Mouse (Mus musculus) liver, embryonic 13.5 days (tissue): ENCODE measurements around the gene Gal. TPM values are rescaled to one million over a fixed set of nuclear protein-coding genes. Genes with fewer than 3 reads are reported as not detected.
A peak's percentile ranks its signal among the peaks of the same experiment; 100 is the strongest.

ENCODE experiments used
- ATAC-seq: fragments of 200-750 bp; cut with Nextera tagmentation; 2 replicates; pipeline ENCODE4 v1.8.0; 2017; ENCODE audit warnings: low read depth, mild to moderate bottlenecking, moderate number of reproducible peaks, moderate library complexity
- DNase-seq: peaks from one replicate; pipeline ENCODE4 v3.0.0; 2022
- H3K27ac ChIP-seq: fragments of 300-500 bp; sonication (generic); 2 replicates; pipeline ENCODE4 v1.5.1; 2015; ENCODE audit warnings: moderate library complexity, mild to moderate bottlenecking, inconsistent platforms
- H3K27me3 ChIP-seq: fragments of 300-500 bp; sonication (generic); 2 replicates; pipeline ENCODE4 v1.6.1; 2015; ENCODE audit warnings: mild to moderate bottlenecking, inconsistent platforms
- H3K36me3 ChIP-seq: fragments of 300-500 bp; sonication (generic); 2 replicates; pipeline ENCODE4 v1.6.1; 2015; ENCODE audit warnings: mild to moderate bottlenecking, inconsistent platforms
- H3K4me1 ChIP-seq: fragments of 300-500 bp; sonication (generic); replicated peaks from 2 replicates; pipeline ENCODE4 v1.6.1; 2015; ENCODE audit warnings: inconsistent platforms
- H3K4me2 ChIP-seq: fragments of 300-500 bp; sonication (generic); 2 replicates; pipeline ENCODE4 v1.6.1; 2015; ENCODE audit warnings: inconsistent platforms, mild to moderate bottlenecking, moderate library complexity
- H3K4me3 ChIP-seq: fragments of 300-500 bp; sonication (generic); replicated peaks from 2 replicates; pipeline ENCODE4 v1.5.1; 2015; ENCODE audit warnings: mild to moderate bottlenecking, inconsistent platforms
- H3K9ac ChIP-seq: fragments of 300-500 bp; sonication (generic); 2 replicates; pipeline ENCODE4 v1.6.1; 2015; ENCODE audit warnings: mild to moderate bottlenecking, inconsistent platforms
- H3K9me3 ChIP-seq: fragments of 300-500 bp; sonication (generic); replicated peaks from 2 replicates; pipeline ENCODE4 v1.6.1; 2016; ENCODE audit warnings: inconsistent platforms
- WGBS: fragments of 180-500 bp; shearing (Covaris S2); methylation state at CpG from one replicate; pipeline ENCODE4 v1.1.7; 2015; ENCODE audit not compliant: insufficient replicate concordance; 5-methylcytosine and 5-hydroxymethylcytosine counted together
- polyA plus RNA-seq: library from polyadenylated mRNA; unstranded; fragments of >200 nt; fragmentation: Nextera tagmentation; extraction: Ambion mirVana; gene quantifications from 2 replicates; pipeline ENCODE4 v1.2.1, GENCODE M21; 2015

Gene Gal
- 0.14 TPM in 1 of 2 replicates, not detected in the other for polyA plus RNA-seq

DNA sequence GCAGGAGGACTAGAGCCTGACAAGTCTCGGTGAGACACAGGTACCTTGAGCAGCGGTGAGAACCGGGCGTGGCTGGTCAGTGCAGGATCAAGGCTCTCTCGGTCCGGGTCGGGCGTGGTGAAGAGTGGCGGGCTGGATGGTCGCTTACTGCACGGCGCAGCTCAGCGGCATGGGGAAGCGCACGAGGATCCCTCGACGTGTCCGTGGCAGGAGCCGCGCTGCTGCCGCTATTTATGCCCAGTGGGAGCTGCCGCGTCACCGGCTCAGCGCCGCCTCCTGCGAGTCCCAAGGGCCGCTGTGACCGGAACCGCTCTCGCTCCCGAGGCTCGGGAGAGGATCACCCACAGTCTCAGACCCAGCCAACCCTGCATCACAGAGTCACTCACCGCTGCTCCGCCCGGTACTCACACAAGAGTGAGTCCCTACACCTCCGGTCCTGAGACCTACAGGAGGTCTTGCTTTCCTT is at the start of gene Gal:
TSS of gene Gal (minus strand) at position 277 of the 466 bp plus-strand sequence.
- Histone ChIP-seq H3K4me2 (peak within 1 kb of the TSS; percentile 45), H3K4me3 (peak within 1 kb of the TSS; percentile 22), H3K27ac (no peak within 1 kb of the TSS), H3K27me3 (peaks cover 64% of the 10 kb centered on the region), H3K9ac (no peak within 1 kb of the TSS), H3K36me3 (no peaks in the 10 kb centered on the region), H3K9me3 (no peaks in the 10 kb centered on the region), H3K4me1 (0 out of 2 replicates have a peak, but pooled peaks cover 6% of the 10 kb centered on the region)
- 2% methylated on average over 37 of the region's 37 CpGs for WGBS
- no peak for DNase-seq
- no peak for ATAC-seq

DNA sequence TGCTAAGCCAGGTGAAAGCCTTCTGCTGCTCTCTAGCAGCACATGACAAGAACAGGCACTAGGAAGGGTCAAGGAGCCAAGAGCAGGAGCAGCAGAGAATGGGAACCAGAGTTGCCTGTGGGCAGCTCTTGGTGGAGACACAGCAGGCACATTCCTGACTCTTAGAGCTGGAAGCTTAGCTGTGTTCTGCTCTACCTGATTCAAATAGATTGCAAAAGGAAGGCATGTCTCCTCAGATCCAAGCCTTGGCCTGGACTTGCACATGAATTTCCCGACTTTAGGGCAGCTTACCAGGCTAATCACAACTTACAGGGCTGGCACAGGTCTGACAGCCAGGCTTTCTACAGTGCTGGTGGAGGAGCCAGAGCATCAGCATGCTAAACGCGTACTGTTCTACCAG is 45.6 kb upstream of the Gal start:
- Histone ChIP-seq H3K9ac (no peak overlapping the region), H3K36me3 (peaks cover 99% of the 10 kb centered on the region), H3K27me3 (no peaks in the 10 kb centered on the region), H3K4me2 (no peak overlapping the region), H3K4me1 (no peaks in the 10 kb centered on the region), H3K4me3 (no peak overlapping the region), H3K27ac (no peak overlapping the region), H3K9me3 (no peaks in the 10 kb centered on the region)
- 93% methylated on average over 3 of the region's 3 CpGs for WGBS
- no peak for ATAC-seq
- DNase-seq, result no peak

DNA sequence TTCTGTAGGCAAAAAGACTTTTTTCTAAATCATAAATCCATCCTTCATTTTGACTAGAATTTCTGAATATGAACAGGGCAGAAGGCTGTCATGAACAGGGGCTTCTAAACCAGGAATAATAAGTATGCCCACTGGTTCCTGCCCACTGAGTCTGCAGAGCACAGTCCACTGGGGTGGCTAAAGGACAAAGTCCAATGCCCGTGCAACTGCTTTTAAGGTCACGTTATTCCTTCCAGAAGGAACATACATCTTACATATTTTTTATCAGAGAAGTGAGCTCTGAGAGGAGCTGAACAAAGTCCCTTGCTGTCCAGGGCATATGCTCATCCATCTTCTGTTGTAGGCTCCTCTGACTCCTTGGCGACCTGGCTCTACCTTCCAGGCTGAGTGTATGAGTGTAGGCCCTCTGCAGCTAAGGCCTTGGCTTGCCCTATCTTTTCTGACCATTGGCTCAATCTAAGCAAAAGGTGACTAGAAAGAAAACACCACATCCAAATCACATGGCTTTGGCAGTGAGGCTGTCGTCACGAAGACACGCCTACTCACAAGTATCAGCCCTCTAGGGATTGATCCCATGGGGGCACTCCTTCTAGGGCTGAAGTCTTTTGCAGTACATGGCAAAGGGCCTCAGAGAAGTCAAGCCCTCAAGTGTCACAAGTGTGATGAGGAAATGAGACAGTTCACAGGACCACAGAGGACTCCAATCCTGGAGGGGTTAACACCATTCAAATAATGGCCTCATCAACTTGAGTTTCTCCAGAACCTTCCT is 44.2 kb upstream of the Gal start:
- Histone ChIP-seq H3K27ac (no peak overlapping the region), H3K4me1 (no peaks in the 10 kb centered on the region), H3K9me3 (no peaks in the 10 kb centered on the region), H3K27me3 (no peaks in the 10 kb centered on the region), H3K9ac (no peak overlapping the region), H3K36me3 (peaks cover 98% of the 10 kb centered on the region), H3K4me3 (no peak overlapping the region), H3K4me2 (no peak overlapping the region)
- WGBS, result 85% methylated on average over 6 of the region's 6 CpGs
- DNase-seq, result no peak
- ATAC-seq, result no peak

DNA sequence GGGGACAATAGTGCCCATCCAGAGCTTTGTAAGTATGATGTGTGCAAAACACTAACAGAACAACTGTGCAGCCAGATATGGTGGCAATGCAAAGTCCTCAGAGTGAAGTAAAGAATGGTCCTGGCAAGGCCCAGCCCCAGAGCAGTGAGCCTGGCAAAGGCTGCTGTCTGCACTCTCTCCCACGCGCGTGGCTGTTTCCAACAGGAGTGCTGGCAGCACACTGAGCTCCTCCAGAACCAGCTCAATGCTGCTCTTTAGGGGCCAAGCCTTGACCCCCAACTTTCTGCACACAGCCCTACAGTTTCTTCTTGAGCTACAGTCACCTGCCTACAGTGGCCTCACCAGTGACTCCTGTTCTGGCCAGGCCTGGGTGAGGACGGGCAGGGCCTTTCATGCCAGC is 43.4 kb upstream of the Gal start:
- ATAC-seq, result no peak
- Histone ChIP-seq H3K4me3 (no peak overlapping the region), H3K9me3 (no peaks in the 10 kb centered on the region), H3K27me3 (no peaks in the 10 kb centered on the region), H3K4me1 (no peaks in the 10 kb centered on the region), H3K9ac (no peak overlapping the region), H3K36me3 (peaks cover 97% of the 10 kb centered on the region), H3K27ac (no peak overlapping the region), H3K4me2 (no peak overlapping the region)
- DNase-seq, result no peak
- WGBS, result 92% methylated on average over 4 of the region's 4 CpGs

DNA sequence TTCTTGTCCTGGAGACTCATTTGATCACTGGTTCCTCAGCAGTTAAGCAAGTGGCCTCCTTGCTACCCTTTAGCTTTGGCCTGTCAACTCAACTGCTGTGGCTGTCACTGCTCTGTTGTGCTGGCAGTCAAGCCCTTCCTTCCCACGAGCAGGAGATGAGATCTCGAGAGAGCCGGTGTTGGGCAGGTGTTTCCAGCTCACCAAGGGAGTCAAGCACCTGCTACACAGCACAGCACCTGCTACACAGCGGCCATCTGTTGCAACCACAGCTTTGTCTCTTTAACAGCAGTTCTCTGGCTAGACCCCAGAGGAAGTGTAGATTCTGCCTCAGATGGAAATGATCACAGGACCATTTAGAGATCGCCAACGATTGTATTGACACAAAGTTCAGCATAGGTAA is 37.3 kb upstream of the Gal start:
- no peak for DNase-seq
- H3K27ac ChIP-seq, result no peak overlapping the region
- no peaks in the 10 kb centered on the region for H3K9me3 ChIP-seq
- peaks cover 37% of the 10 kb centered on the region for H3K36me3 ChIP-seq
- H3K4me3 ChIP-seq, result no peak overlapping the region
- 44% methylated on average over 6 of the region's 6 CpGs for WGBS
- H3K27me3 ChIP-seq, result no peaks in the 10 kb centered on the region
- no peak overlapping the region for H3K9ac ChIP-seq
- H3K4me1 ChIP-seq, result no peaks in the 10 kb centered on the region
- H3K4me2 ChIP-seq, result no peak overlapping the region
- peak; percentile 30; the same call in 1 of the 2 replicates for ATAC-seq

DNA sequence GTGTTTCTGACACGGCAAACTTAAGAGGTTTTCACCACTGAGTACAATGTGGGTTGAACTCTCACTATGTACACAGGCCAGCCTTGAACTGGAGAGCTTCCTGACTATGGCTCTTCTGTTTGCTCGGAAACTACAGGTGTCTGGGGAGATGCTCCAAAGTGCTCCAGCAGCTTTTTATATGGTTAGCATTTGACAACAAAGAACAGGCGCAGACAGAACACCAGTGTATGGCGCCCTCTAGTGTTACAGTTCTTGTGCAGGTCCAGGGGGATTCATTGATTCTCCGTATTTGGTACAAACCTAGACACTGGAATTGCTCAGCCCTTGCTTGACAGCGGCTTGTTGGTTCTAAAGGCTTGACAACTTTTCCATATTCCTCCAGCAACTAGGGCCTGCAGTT is 36.8 kb upstream of the Gal start:
- 29% methylated on average over 6 of the region's 6 CpGs for WGBS
- Histone ChIP-seq H3K27ac (no peak overlapping the region), H3K4me1 (no peaks in the 10 kb centered on the region), H3K4me2 (no peak overlapping the region), H3K4me3 (no peak overlapping the region), H3K9ac (no peak overlapping the region), H3K9me3 (no peaks in the 10 kb centered on the region), H3K27me3 (no peaks in the 10 kb centered on the region), H3K36me3 (peaks cover 33% of the 10 kb centered on the region)
- DNase-seq, result peak; percentile 31
- ATAC-seq, result peak; percentile 49; the same call in 1 of the 2 replicates

DNA sequence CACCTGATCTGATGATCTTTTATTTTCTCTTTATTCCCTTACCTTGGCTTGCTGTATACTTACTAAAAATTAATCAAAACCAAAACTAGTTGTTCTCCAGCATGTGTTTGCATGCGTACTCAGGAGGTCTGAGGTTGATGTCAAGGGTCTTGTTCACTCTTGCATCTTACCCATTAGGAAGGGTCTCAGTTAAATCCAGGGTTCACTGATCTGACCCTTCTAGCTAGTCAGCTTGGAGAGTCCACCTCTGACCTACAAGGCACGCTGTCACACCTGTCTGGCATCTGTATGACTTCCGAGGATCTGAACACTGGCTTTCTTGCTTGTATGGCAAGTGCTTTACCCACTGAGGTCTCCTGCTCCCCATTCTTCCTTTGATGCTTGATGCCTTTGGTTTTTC is 36.4 kb upstream of the Gal start:
- no peaks in the 10 kb centered on the region for H3K27me3 ChIP-seq
- H3K9ac ChIP-seq, result no peak overlapping the region
- H3K4me1 ChIP-seq, result no peaks in the 10 kb centered on the region
- 82% methylated on average over 3 of the region's 3 CpGs for WGBS
- no peak overlapping the region for H3K27ac ChIP-seq
- no peak overlapping the region for H3K4me3 ChIP-seq
- DNase-seq (no peak), ATAC-seq (no peak)
- no peak overlapping the region for H3K4me2 ChIP-seq
- no peaks in the 10 kb centered on the region for H3K9me3 ChIP-seq
- peaks cover 29% of the 10 kb centered on the region for H3K36me3 ChIP-seq

DNA sequence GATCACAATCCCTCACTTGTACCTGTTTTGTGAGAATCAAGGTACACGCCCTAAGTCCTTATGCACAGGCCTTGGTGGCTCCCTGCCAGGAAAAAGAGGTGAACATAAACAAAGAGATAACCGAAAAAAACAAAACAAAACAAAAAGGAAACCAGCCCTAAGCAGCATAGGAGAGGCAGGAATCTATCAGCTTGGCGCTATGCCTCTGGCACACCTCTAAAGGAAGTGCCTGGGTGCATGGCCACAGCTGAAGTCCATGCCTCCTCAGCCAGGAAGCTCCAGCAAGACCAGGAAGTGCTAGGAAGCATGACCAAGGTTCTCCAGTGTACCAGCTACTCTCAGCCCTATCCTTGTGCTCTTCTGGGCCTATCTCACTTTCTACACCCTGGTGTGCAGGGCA is 34.9 kb upstream of the Gal start:
- DNase-seq (no peak), ATAC-seq (no peak)
- Histone ChIP-seq H3K27me3 (no peaks in the 10 kb centered on the region), H3K4me3 (no peak overlapping the region), H3K9ac (no peak overlapping the region), H3K27ac (no peak overlapping the region), H3K4me1 (no peaks in the 10 kb centered on the region), H3K36me3 (peaks cover 15% of the 10 kb centered on the region; the same call in 1 of the 2 replicates), H3K4me2 (no peak overlapping the region), H3K9me3 (no peaks in the 10 kb centered on the region)
- WGBS, result 51% methylated on average over 3 of the region's 3 CpGs

DNA sequence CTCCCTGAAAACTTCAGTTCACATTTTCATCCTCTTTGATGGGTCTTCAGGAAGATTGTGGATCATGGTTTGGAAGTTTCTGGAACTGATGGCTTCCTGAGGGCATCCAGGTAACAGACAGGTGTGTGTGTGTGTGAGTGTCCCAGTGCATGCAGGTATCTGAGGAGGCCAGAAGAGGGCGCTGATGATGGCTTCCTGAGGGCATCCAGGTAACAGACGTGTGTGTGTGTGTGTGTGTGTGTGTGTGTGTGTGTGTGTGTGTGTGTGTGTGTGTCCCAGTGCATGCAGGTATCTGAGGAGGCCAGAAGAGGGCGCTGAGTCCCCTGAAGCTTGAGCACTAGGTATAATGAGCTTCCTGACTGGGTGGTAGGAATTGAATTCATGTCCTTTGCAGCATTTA is 33.0 kb upstream of the Gal start:
- Histone ChIP-seq H3K9ac (no peak overlapping the region), H3K27me3 (no peaks in the 10 kb centered on the region), H3K9me3 (no peaks in the 10 kb centered on the region), H3K27ac (no peak overlapping the region), H3K4me2 (no peak overlapping the region), H3K36me3 (no peaks in the 10 kb centered on the region), H3K4me3 (no peak overlapping the region), H3K4me1 (no peaks in the 10 kb centered on the region)
- DNase-seq, result no peak
- WGBS, result 65% methylated on average over 3 of the region's 3 CpGs
- ATAC-seq, result no peak

DNA sequence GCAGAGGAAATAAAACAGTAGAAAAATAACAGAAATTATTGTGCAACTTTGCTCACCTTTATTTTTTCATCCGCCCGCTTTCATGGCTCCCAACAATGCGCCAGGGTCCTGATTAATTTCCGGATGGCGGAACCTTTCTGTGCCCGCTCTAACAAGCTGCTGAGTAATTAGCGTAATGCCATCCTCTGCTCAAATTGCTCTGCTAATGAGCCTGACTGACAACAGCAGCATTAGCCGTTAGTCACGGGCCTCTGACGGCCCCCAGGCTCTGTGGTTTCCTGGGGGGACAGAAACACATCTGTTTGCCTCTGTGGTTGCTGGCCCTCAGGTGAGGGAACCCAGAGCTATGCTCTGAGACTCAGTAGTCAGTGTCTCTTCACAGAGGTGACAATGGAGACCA is 26.7 kb upstream of the Gal start:
- no peaks in the 10 kb centered on the region for H3K27me3 ChIP-seq
- no peak overlapping the region for H3K4me3 ChIP-seq
- H3K9ac ChIP-seq, result no peak overlapping the region
- no peak for ATAC-seq
- H3K9me3 ChIP-seq, result no peaks in the 10 kb centered on the region
- H3K27ac ChIP-seq, result no peak overlapping the region
- no peaks in the 10 kb centered on the region for H3K36me3 ChIP-seq
- WGBS, result 56% methylated on average over 10 of the region's 10 CpGs
- H3K4me2 ChIP-seq, result no peak overlapping the region
- no peaks in the 10 kb centered on the region for H3K4me1 ChIP-seq
- no peak for DNase-seq

DNA sequence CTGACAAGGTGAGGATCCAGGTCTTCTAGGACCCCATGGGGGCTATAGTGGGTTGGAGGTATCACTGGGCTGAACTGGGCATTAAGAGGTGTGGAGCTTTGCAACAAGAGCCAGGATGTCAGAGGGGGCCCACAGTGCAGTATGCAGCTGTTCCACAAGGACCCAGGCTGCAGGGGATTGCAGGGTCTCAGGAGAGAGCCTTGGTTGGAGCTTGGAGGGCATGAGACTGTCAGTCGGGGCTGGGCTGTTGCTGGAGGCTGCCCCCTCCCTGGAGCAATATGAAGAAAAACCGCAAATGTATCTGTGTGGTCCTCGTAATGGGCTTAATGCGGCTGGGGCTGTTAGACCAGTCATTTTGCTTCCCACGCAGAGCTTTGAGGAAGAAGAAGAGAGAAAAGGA is 26.3 kb upstream of the Gal start:
- H3K9me3 ChIP-seq, result no peaks in the 10 kb centered on the region
- H3K9ac ChIP-seq, result no peak overlapping the region
- H3K27ac ChIP-seq, result no peak overlapping the region
- no peak overlapping the region for H3K4me2 ChIP-seq
- H3K36me3 ChIP-seq, result no peaks in the 10 kb centered on the region
- H3K27me3 ChIP-seq, result no peaks in the 10 kb centered on the region
- H3K4me1 ChIP-seq, result no peaks in the 10 kb centered on the region
- 47% methylated on average over 5 of the region's 5 CpGs for WGBS
- DNase-seq (no peak), ATAC-seq (no peak)
- no peak overlapping the region for H3K4me3 ChIP-seq

DNA sequence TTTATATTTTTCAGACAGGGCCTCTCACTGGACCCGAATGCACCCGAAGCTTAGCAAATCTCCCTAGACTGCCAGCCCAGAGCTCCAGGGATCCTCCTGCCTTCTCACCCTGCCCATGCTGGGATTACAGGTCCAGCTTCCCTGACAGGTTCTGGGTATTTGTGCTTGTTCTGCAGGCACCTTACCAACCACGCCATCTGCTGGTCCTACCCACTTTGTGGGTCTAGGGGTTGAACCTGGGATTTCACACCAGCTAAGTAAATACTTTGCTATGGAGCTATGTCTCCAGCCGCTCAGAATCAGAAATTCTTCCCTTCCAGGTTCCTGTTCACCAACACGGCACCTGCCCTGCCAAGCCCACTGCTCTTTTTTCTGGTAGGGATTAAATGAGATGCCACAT is 23.6 kb upstream of the Gal start:
- WGBS, result 55% methylated on average over 5 of the region's 5 CpGs
- no peaks in the 10 kb centered on the region for H3K27me3 ChIP-seq
- no peaks in the 10 kb centered on the region for H3K9me3 ChIP-seq
- H3K4me1 ChIP-seq, result no peaks in the 10 kb centered on the region
- DNase-seq (no peak), ATAC-seq (no peak)
- H3K9ac ChIP-seq, result no peak overlapping the region
- H3K4me2 ChIP-seq, result no peak overlapping the region
- H3K4me3 ChIP-seq, result no peak overlapping the region
- no peaks in the 10 kb centered on the region for H3K36me3 ChIP-seq
- no peak overlapping the region for H3K27ac ChIP-seq
